Mouse (Mus musculus): ENCODE data around the gene Klf15. TPM values are rescaled to one million over a fixed set of nuclear protein-coding genes. Genes with fewer than 3 reads are reported as not detected.

Klf15 gene
- 0.78 and 1.3 TPM in 2 replicates for polyA plus RNA-seq (2012; ENCODE audit: low replicate concordance)

DNA sequence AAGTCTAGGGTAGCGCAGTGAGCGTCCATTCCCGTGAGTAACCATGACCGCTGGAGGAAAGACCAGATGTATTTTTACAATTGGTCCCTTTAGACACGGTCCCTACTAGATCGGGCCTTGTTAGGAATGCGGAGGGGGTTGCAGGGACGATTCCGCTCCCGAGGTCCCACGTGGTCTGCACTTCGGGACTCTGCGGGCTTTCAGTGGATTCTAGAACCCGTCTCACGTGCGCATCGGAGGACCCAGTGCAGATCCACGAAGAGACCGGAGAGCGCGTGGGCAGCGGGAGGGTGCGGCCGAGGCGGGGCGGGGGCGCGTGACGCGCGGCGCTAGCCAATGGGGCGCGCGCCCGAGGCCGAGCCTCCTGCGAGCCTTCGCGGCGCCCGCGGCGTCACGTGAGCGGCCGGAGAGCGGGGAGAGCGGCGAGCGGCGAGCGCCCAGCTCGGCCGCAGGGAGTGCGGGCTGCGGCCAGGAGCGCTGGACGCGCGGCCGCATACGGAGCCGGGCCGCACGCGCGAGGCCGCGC lies at the start of gene Klf15:
Klf15 (plus strand) TSS at position 396 of the 526 bp plus-strand sequence.

DNA sequence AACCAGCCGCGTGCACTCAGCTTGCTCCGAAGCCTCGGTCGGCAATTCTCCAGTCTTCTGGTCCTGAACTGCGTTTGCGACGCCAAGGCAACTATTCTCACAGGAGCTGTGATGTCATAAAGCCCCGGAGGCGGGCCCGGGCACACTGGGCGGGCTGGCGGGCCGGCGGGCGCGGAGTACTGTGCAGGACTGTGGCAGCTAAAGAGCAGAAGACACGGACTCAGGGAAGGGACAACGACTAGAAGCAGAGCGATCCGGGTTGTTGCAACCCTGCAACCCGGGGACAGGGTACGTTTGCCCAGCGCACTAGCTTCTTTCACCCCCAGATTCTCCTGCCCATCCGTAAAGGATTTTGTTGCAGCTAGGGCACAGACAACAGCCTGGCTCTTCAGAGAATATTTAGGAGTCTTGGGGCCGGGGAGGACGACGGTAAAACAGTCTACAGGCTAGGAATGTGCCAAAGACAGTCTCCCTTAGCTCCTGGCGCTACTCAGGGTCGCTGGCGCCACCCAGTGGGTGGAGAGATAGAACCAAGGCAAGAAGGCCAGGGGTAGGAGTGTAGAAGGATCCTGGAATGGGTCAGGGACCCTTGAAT lies 33.9 kb upstream of the Klf15 start, which contains the start of gene Cfap100:
Cfap100 (minus strand) TSS at position 418 of the 595 bp plus-strand sequence.

DNA sequence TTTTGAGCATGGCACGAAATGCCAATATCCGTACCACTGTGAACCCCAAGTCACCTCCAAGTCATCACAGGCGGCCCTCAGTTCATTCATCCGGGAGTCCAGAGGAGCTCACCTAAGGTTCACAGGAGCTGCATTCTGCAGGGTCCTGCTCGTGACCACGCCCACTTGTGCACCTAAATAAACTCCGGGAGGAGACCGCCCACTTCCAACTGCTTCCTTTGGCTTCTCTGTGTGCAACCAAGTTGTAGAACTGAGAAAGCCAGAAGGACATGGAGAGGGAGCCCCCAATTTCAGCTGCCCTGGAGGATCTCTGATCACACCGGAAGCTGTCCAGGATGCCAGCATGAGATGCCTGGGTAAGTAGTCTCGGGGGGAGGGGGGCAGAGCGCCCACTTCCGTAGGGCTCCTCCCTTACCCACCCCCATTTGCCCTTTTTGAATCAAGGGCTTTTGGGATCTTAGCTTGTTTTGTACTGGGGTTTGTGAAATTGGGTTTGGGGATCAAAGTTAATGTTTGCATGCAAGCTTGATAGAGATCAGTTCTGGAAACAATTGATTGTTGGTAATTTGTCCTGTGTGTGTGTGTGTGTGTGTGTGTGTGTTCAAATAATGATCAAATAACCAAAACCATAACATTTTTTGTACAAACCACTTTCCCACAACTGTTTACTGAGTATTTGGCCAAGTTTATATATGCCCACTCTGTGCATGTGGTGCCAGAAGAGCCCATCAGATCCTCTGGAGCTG lies 24.0 kb downstream of the Klf15 start, which contains the start of gene Aldh1l1:
Aldh1l1 (plus strand) TSS at position 252 of the 746 bp plus-strand sequence.

Other genes with a start within 250 kb of the Klf15 start
- not detected in 2 replicates for gene Vmn1r53, start 238.1 kb upstream of the Klf15 start, polyA plus RNA-seq (2012; ENCODE audit: low replicate concordance)
- not detected in 2 replicates for gene Vmn1r54, start 216.3 kb upstream of the Klf15 start, polyA plus RNA-seq (2012; ENCODE audit: low replicate concordance)
- not detected in 2 replicates for gene BC048671, start 161.4 kb upstream of the Klf15 start, polyA plus RNA-seq (2012; ENCODE audit: low replicate concordance)
- not detected in 2 replicates for gene Chst13, start 137.4 kb upstream of the Klf15 start, polyA plus RNA-seq (2012; ENCODE audit: low replicate concordance)
- not detected in 2 replicates for gene Uroc1, start 129.3 kb upstream of the Klf15 start, polyA plus RNA-seq (2012; ENCODE audit: low replicate concordance)
- gene Zxdc, start 93.1 kb upstream of the Klf15 start, polyA plus RNA-seq (2012; ENCODE audit: low replicate concordance): 21.1 and 24.3 TPM in 2 replicates
- not detected in 2 replicates for gene Cfap100, start 33.8 kb upstream of the Klf15 start, polyA plus RNA-seq (2012; ENCODE audit: low replicate concordance)
- 0.56 and 1.5 TPM in 2 replicates for gene Aldh1l1, start 23.9 kb downstream of the Klf15 start, polyA plus RNA-seq (2012; ENCODE audit: low replicate concordance)
- 29.7 and 103 TPM in 2 replicates for gene Slc41a3, start 142.1 kb downstream of the Klf15 start, polyA plus RNA-seq (2012; ENCODE audit: low replicate concordance)